Mouse (Mus musculus) heart, postnatal 14 days (tissue): Measurements from ENCODE around the gene Frrs1. TPM values are rescaled to one million over a fixed set of nuclear protein-coding genes. Genes with fewer than 3 reads are reported as not detected.
"Not testable (repeated sequence)": the region's sequence is repeated elsewhere in the genome, so short reads cannot be mapped to it uniquely, and the experiment has no call there.

ENCODE experiments used
- DNase-seq, 2 experiments: peaks; one replicate each; pipeline ENCODE4 v3.0.0; 2021 to 2022
- intact Hi-C: fragments of 180-260 bp; cut with DNase I; formaldehyde crosslinking; loops from one replicate; pipeline ENCODE4 v1.15.1; 2025
- long read RNA-seq, 2 experiments: library from polyadenylated mRNA; stranded (forward); transcript quantifications; one replicate each; pipeline ENCODE4 v2.0.0; 2021
- total RNA-seq, 2 experiments: library from RNA; stranded (reverse); gene quantifications; 2 replicates each; pipeline ENCODE4 v1.2.3; 2021

Gene Frrs1
- 1 to 10 TPM; 4.8 to 5.2 TPM for total RNA-seq
- long read RNA-seq, experiment 1, partial matches to known transcripts, result 1 of 2 reads
- long read RNA-seq, experiment 1, other reads (novel, unspliced or antisense), result 1 of 2 reads
- long read RNA-seq, experiment 2, partial matches to known transcripts, result 2 of 5 reads
- long read RNA-seq, experiment 2, other reads (novel, unspliced or antisense), result 3 of 5 reads

GRCm38 (mm10) chr3:116858941-116859685, at the start of gene Frrs1:
Gene Frrs1 (plus strand): TSS chr3:116859464.
- intact Hi-C loops, result no loop called here
- DNase-seq, result no peak

DNA sequence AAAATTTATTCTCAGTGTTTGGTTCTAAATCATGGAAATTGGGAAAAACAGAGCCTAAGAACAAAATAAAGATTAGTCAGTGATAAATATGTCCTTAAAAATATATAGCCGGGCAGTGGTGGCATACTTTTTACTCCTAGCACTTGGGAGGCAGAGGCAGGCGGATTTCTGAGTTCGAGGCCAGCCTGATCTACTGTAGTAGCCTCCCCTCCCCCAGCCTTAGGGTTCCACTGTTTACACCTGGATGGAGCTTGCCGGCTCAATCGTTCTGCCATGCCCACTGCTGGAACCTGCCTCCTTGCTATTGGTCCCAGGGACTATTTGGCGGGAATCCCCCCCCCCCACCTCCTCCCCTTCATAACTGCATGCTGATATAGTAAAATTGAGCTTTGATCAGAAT, 48.9 kb upstream of the Frrs1 start:
- DNase-seq, intact Hi-C loops: not testable (repeated sequence)

DNA sequence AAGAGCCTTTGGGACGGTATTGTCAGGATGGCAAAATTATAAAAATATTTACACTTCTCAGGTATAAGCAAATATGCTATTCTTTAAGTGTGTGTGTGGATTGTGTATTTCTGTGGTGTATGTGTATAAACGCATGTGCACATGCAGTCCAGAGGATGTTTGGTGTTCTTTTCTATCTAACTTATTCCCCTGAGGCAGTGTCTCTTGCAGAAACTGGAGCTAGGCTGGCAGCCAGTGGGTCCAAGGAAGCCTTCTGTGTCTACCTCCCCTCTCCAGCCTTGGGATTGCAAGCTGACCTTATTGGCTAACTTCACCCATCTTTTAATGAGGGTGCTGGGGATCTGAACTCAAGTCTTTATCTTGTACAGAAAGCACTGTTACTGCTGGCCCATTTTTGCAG, 46.3 kb upstream of the Frrs1 start:
- intact Hi-C loops, result no loop called here
- no peak for DNase-seq

- intact Hi-C loops, result no loop called here
- DNase-seq, result no peak
Observed at GRCm38 (mm10) chr3:116815305-116815797, 43.9 kb upstream of the Frrs1 start.

GRCm38 (mm10) chr3:116815916-116816315, 43.3 kb upstream of the Frrs1 start:
- intact Hi-C loops, result no loop called here
- DNase-seq, result no peak

DNA sequence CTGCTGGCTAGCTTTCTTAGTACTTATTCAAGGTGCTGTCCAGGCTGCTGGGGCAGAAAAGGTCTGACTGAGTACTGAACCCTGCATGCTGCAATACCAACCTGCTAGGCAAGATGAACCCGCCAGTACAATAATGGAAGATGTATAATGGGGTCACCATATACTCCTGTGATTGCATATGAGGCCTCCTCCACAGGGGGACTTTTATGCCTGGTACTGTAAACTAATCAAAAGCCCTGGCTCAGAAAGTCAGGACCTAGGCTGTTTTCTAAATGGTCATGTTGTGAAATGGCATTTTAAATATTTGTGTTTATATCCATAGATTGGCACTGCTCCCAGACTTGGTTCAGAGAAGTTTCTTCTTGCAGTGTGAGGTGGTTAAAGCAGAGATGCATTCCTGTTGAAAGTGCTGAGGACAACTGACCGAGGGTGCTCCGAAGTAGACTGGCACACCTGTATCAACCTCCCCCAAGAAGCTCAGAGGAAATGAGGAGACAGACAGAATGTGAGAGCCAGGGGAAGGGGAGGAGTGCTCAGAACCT, 42.5 kb upstream of the Frrs1 start:
- intact Hi-C loops, result no loop called here
- DNase-seq, result no peak

GRCm38 (mm10) chr3:116817231-116817630, 42.0 kb upstream of the Frrs1 start:
- intact Hi-C loops, result no loop called here
- DNase-seq, result no peak

DNA sequence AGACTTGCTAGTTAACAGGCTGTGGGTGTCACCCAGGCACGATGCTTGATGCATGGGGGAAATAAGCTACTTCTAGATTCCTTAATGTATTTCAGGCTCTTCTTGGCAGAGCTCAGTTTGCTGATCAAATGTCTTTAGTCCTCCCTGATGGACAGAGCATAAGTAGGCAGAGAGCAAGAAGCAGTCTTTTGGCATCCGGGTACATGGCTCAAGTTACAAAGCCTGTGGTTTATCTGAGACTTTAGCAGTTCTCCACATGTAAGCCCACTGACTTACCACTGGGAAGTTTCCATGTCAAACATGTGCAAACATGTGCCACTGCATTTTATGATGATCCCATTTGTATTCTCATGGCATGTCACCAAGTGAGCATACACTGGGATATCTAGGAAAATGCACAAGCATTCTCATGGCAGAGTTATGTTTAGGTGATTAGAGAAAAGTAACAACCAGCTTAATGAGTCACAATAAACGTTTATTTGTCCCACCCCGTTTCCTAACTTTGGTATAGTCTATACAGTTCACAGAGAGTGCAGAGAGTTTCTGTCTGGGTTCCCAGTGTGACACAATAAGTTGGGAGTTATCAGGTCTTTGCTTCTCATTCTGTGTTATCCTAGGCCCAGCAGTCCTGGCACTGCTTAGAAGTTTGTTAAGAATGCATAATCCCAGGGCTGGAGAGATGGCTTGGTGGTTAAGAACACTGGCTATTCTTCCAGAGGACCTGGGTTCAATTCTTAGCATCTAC, 32.6 kb upstream of the Frrs1 start:
- no peak for DNase-seq
- intact Hi-C loops, result no loop called here

GRCm38 (mm10) chr3:116829274-116829920, 29.9 kb upstream of the Frrs1 start:
- DNase-seq, result no peak
- intact Hi-C loops, result no loop called here

DNA sequence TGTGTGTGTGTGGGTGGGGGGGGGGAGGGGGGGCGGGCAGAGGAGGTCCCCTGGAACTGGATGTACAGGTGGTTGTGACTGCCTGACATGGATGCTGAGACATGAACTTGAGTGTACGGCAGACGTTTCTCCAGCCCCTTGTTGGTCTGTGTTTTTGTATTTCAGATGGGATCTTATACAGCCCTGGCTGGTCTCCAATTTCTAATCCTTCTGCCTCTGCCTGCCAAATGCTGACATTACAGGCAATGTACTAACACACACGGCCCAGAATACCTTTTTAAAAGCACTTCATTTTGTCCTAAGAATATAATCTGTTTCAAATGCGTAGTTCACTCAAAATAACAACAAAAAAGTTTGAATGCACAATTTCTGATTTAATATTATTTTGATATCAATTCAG, 27.9 kb upstream of the Frrs1 start:
- intact Hi-C loops, result loop anchor here (10.0 kb wide), 1 partner anchor 497 kb away; no protein-coding TSS in a partner anchor

GRCm38 (mm10) chr3:116832526-116833310, 26.5 kb upstream of the Frrs1 start:
- DNase-seq, result peak in 1 of 2 experiments; percentile 31
- intact Hi-C loops, result loop anchor here (10.0 kb wide), 1 partner anchor 498 kb away; no protein-coding TSS in a partner anchor

More for the DNA sequence above, 27.9 kb upstream of the Frrs1 start:
- no peak for DNase-seq

DNA sequence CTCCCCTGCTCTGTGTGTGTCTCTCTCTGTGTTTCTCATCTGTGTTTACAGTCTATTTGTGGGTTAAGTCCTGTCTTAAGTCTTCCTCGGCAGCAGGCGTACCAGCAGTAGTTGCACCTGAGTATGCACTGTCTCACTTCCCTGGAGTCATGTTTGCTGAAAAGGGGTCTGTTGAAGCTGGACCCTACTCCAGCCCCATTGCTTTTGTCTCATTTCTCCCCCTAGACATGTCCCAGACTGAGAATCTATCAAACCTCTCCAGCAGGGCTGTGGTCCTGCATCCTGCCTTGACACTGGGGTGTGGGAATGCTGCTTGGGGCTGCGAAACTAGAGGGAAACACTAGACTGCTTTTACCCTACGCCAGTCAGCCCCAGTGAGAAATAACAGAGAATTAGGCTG, 25.8 kb upstream of the Frrs1 start:
- intact Hi-C loops, result loop anchor here (10.0 kb wide), 1 partner anchor 499 kb away; no protein-coding TSS in a partner anchor
- DNase-seq, result no peak

GRCm38 (mm10) chr3:116834241-116834640, 25.0 kb upstream of the Frrs1 start:
- intact Hi-C loops, result loop anchor here (10.0 kb wide), 1 partner anchor 499 kb away; no protein-coding TSS in a partner anchor
- DNase-seq, result no peak

DNA sequence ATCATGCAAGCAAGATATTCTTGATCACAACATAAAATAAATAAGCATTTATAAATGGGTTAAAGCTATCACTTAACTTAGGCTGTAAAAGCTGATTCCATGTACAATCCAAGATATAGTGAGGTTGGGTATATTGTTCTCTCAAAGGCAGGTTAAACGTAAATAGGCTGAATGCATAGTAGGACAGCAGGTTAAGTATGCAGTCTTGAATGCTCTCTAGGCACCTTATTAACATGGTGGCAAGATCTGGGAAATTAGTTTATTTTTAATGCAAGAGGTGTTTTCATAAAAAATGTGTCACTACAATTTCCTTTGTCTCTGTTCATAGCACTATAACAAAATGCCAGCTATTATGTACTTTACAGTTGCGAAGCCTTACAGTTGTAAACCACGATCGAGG, 23.9 kb upstream of the Frrs1 start:
- DNase-seq, result no peak
- intact Hi-C loops, result loop anchor here (5.0 to 10.0 kb wide), 4 partner anchors 33 to 501 kb away; no protein-coding TSS in a partner anchor

- peak; percentile 85 to 89 for DNase-seq
- intact Hi-C loops, result loop anchor here (2.0 to 10.0 kb wide), 5 partner anchors 34 to 501 kb away; partner anchors contain the start of gene Rtca
Observed at GRCm38 (mm10) chr3:116835770-116836680, 23.2 kb upstream of the Frrs1 start.

GRCm38 (mm10) chr3:116836681-116837475, 22.4 kb upstream of the Frrs1 start:
- intact Hi-C loops, result loop anchor here (2.0 to 10.0 kb wide), 5 partner anchors 35 to 502 kb away; partner anchors contain the start of gene Rtca
- no peak for DNase-seq

DNA sequence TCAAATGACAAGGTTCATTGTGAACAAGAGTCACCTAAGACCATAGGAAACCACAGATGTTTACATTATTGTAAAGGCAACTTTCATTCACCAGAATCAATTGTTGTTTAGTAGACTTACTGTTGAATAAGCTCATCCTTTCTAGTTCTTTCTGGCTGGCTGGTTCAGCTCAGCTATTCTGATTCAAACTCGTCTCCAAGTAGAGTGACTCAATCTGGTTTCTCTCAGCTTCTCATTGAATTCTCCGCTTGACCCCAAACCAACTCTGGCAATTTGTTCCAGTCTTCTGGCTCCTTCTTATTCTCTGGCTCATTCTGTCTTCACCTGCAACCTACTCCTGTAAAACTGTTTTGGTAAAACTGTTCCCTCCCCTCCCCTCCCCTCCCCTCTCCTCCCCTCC, 18.0 kb upstream of the Frrs1 start:
- intact Hi-C loops, result no loop called here
- DNase-seq, result no peak
